Mouse (Mus musculus) liver, adult 2 months (tissue): ENCODE measurements around the gene Gpc2.

Source experiments
- CTCF ChIP-seq: fragments of 200-500 bp; IDR thresholded peaks from 2 replicates; pipeline ENCODE4 v1.5.1; 2011; ENCODE audit warnings: low read depth, low read length, control low read depth
- POLR2A ChIP-seq: fragments of 200-500 bp; IDR thresholded peaks from 2 replicates; pipeline ENCODE4 v1.6.1; 2011; ENCODE audit warnings: low read length, control low read depth; ENCODE audit not compliant: insufficient read depth; ENCODE audit errors: extremely low read depth

DNA sequence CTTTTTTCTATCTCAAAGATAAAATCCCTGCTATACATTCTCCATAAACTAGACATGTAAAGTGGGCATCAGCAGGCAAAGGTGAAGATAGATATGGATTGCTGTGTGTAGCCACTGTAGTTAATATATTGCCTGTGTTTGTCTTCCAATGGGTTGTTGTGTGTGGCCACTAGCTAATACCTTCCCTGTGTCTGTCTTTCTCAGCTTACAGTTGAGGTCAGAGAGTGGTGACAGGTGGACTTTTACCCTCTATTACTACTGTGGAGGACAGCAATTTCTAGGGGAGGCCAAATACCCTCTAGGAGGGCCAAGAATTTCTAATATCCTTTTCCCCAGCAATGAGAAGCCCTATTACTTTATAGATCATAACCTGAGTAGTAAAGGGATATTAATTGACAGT is 45.6 kb downstream of the Gpc2 start:
- TF ChIP-seq CTCF = no peak
- no peak for TF ChIP-seq POLR2A
